Mouse (Mus musculus) MEL (cell line): ENCODE data around the gene Rftn1.

ENCODE experiments used
- CTCF ChIP-seq, 3 experiments: IDR thresholded peaks in 2 of 3; conservative IDR thresholded peaks in 1 of 3; 2 replicates each; pipeline ENCODE4 v1.5.1; 2011 to 2012; ENCODE audit warnings: low read length in 3 of 3, low read depth in 2 of 3, mild to moderate bottlenecking in 2 of 3, improper control_type of control experiment in 1 of 3, inconsistent platforms in 1 of 3, mixed read lengths in 1 of 3, moderate library complexity in 1 of 3; ENCODE audit not compliant: control insufficient read depth in 1 of 3, insufficient read depth in 1 of 3, poor library complexity in 1 of 3, severe bottlenecking in 1 of 3
- E2F4 ChIP-seq: IDR thresholded peaks from 2 replicates; pipeline ENCODE4 v1.6.1; 2011; ENCODE audit warnings: low read depth, low read length, improper control_type of control experiment, borderline replicate concordance
- GATA1 ChIP-seq: IDR thresholded peaks from 2 replicates; pipeline ENCODE4 v1.6.1; 2011; ENCODE audit warnings: low read depth, low read length, improper control_type of control experiment
- MXI1 ChIP-seq: IDR thresholded peaks from 2 replicates; pipeline ENCODE4 v1.6.1; 2011; ENCODE audit warnings: mild to moderate bottlenecking, low read depth, low read length, improper control_type of control experiment
- NELFE ChIP-seq: IDR thresholded peaks from 2 replicates; pipeline ENCODE4 v1.6.1; 2011; ENCODE audit warnings: low read depth, low read length, improper control_type of control experiment
- NRF1 ChIP-seq: IDR thresholded peaks from 2 replicates; pipeline ENCODE4 v1.6.1; 2014; ENCODE audit warnings: low read depth, mild to moderate bottlenecking, inconsistent platforms, low read length, improper control_type of control experiment, moderate library complexity; ENCODE audit not compliant: poor library complexity, insufficient read depth, severe bottlenecking
- RCOR1 ChIP-seq: IDR thresholded peaks from 2 replicates; pipeline ENCODE4 v1.6.1; 2012; ENCODE audit warnings: low read depth, mild to moderate bottlenecking, inconsistent platforms, low read length, improper control_type of control experiment
- TCF12 ChIP-seq: IDR thresholded peaks from 2 replicates; pipeline ENCODE4 v1.6.1; 2014; ENCODE audit warnings: low read depth, mild to moderate bottlenecking, inconsistent platforms, low read length, improper control_type of control experiment, moderate library complexity
- ZKSCAN1 ChIP-seq: IDR thresholded peaks from 2 replicates; pipeline ENCODE4 v1.6.1; 2012; ENCODE audit warnings: low read depth, mild to moderate bottlenecking, inconsistent platforms, low read length, improper control_type of control experiment, moderate library complexity

DNA sequence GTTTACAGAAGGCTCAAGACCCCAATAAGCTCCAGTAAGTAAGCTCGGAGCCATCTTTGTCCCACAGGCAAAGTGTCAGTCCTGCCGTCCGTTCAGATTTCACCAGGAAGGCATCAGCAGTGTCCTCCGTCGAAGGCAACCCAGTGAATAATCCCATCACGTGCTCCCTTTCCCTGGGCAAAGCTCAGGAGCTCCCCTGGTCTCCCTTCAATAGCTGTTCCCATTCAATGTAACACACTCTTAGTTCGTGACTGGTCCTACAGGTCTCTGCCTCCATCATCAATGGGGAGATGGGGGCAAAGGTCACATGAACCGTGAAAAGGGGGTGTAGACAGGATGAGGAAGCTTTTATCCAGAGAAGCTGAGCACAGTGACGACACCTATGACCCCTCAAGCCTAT is 108.8 kb downstream of the Rftn1 start:
- TF ChIP-seq GATA1 (no peak), ZKSCAN1 (no peak), CTCF (IDR thresholded peaks at IDR 0.05 in 2 of 3, conservative IDR thresholded peaks at IDR 0.05 in 1 of 3; ENCODE audit: control insufficient read depth in 1 of 3, insufficient read depth in 1 of 3, low read depth in 2 of 3, low read length in 3 of 3, poor library complexity in 1 of 3, severe bottlenecking in 1 of 3) (no peak), RCOR1 (no peak), E2F4 (no peak), NRF1 (no peak), MXI1 (no peak), NELFE (no peak), TCF12 (no peak)
